In the genomic region with DNA sequence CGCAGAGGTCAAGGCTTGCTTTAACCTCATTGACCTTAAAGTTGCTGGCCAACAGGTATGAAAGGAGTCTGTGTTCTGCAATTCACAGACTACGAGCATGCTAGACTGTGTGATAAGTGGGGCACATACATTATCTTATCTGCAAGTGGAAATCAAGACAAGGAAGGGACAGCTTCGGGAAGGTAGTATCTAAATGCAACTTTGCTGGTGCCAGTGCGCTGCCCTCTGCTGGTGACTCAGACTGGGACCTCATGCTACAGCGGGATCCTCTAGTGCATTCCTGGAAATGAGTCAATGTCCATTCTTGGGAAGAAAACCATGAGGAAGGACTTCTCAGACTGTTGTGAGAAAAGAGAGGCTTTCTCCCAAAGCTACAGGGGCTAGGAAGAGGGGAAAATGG, we compare ENCODE assay signal across 9 mouse cellular contexts. TPM values are rescaled to one million over a fixed set of nuclear protein-coding genes. Genes with fewer than 3 reads are reported as not detected.
DNase-seq lines count a peak whose midpoint lies in the region; ATAC-seq and TF ChIP-seq lines count a peak whose summit lies in the region.
"Had no signal": no experiment of that assay in that cellular context is flagged by ENCODE, and none has a peak within 500 bp of the region (broad histone marks: within the 10 kb centered on the region; RNA-seq: fewer than 3 reads in every experiment).

No protein-coding gene starts in this region.

- no peak for ATAC-seq in heart, postnatal 0 days (ENCODE audit: insufficient read depth, low read depth)
- no peak for ATAC-seq in embryonic facial prominence, embryonic 11.5 days (replicated peaks; ENCODE audit: insufficient number of reproducible peaks, low FRiP score, low TSS enrichment, low read depth)

- TF ChIP-seq EP300 in heart, postnatal 0 days (IDR thresholded peaks at IDR 0.05; ENCODE audit: low read depth): no peak

- H3K27me3 ChIP-seq in heart, postnatal 0 days (ENCODE audit: control insufficient read depth, insufficient read depth, low read length): no peaks in the 10 kb centered on the region
- no peaks in the 10 kb centered on the region for H3K27me3 ChIP-seq in embryonic facial prominence, embryonic 11.5 days (ENCODE audit: control insufficient read depth, insufficient read depth, low read length)
- H3K27me3 ChIP-seq in limb, embryonic 10.5 days (ENCODE audit: low read depth, poor library complexity, severe bottlenecking): no peaks in the 10 kb centered on the region
- no peaks in the 10 kb centered on the region for H3K27me3 ChIP-seq in forebrain, embryonic 10.5 days (ENCODE audit: poor library complexity, severe bottlenecking)

- H3K27ac ChIP-seq in heart, postnatal 0 days (ENCODE audit: low read depth): no peak overlapping the region
- H3K27ac ChIP-seq in embryonic facial prominence, embryonic 11.5 days (replicated peaks; ENCODE audit: low read depth, low read length): no peak overlapping the region
- no peak overlapping the region for H3K27ac ChIP-seq in limb, embryonic 10.5 days
- no peak overlapping the region for H3K27ac ChIP-seq in forebrain, embryonic 10.5 days

- H3K9me3 ChIP-seq in heart, postnatal 0 days (replicated peaks; ENCODE audit: control insufficient read depth, low read length): no peaks in the 10 kb centered on the region
- no peaks in the 10 kb centered on the region for H3K9me3 ChIP-seq in embryonic facial prominence, embryonic 11.5 days (replicated peaks; ENCODE audit: control insufficient read depth, low read length)
- no peaks in the 10 kb centered on the region for H3K9me3 ChIP-seq in limb, embryonic 10.5 days (replicated peaks)
- peaks cover 4% of the 10 kb centered on the region; the same call in 1 of the 2 replicates for H3K9me3 ChIP-seq in forebrain, embryonic 10.5 days

- 0 out of 2 replicates have a peak, but pooled peaks cover 4% of the 10 kb centered on the region for H3K4me1 ChIP-seq in heart, postnatal 0 days (ENCODE audit: control insufficient read depth, insufficient read depth)
- H3K4me1 ChIP-seq in embryonic facial prominence, embryonic 11.5 days (ENCODE audit: control insufficient read depth, insufficient read depth, low read length): no peaks in the 10 kb centered on the region
- H3K4me1 ChIP-seq in limb, embryonic 10.5 days: peaks cover 9% of the 10 kb centered on the region
- H3K4me1 ChIP-seq in forebrain, embryonic 10.5 days: peaks cover 11% of the 10 kb centered on the region

- H3K4me2 ChIP-seq in heart, postnatal 0 days (ENCODE audit: low read depth, low read length): no peak overlapping the region
- H3K4me2 ChIP-seq in embryonic facial prominence, embryonic 11.5 days (ENCODE audit: low read depth, low read length): no peak overlapping the region

- DNase-seq in heart, postnatal 0 days (ENCODE audit: low spot score): peak; percentile 52
- DNase-seq in heart, adult 8-10 months (ENCODE audit: low spot score): no peak
- DNase-seq in 3T3-L1 (ENCODE audit: low read depth, low spot score): peak; percentile 89
- peak; percentile 65 for DNase-seq in ZHBTc4 (ENCODE audit: low read depth, low spot score)
- peak; percentile 43 for DNase-seq in embryonic facial prominence, embryonic 11.5 days (ENCODE audit: low spot score)
- DNase-seq in limb, embryonic 10.5 days (ENCODE audit: low spot score): peak; percentile 43
- DNase-seq in spleen, postnatal 14 days (ENCODE audit: low spot score in 2 of 2): peak; percentile 37 to 58
- DNase-seq in forebrain, embryonic 10.5 days (ENCODE audit: extremely low spot score, low spot score): no peak

- H3K4me3 ChIP-seq in heart, postnatal 0 days (ENCODE audit: low read depth, low read length): no peak overlapping the region
- no peak overlapping the region for H3K4me3 ChIP-seq in embryonic facial prominence, embryonic 11.5 days (ENCODE audit: low read depth, low read length)
- no peak overlapping the region for H3K4me3 ChIP-seq in limb, embryonic 10.5 days
- H3K4me3 ChIP-seq in forebrain, embryonic 10.5 days: no peak overlapping the region
- H3K4me3 ChIP-seq: myocyte had no signal

- WGBS in heart, postnatal 0 days: 38% methylated on average over 5 of the region's 5 CpGs
- WGBS in embryonic facial prominence, embryonic 11.5 days: 58% methylated on average over 5 of the region's 5 CpGs
- 66% methylated on average over 5 of the region's 5 CpGs for WGBS in limb, embryonic 10.5 days
- whole genome bisulfite sequencing in forebrain, embryonic 10.5 days: 66% methylated on average over 5 of the region's 5 CpGs

- peak; percentile 77 for TF ChIP-seq CTCF in heart, postnatal 0 days (IDR thresholded peaks at IDR 0.05; ENCODE audit: low read depth)

- no peak overlapping the region for H3K9ac ChIP-seq in heart, postnatal 0 days (replicated peaks; ENCODE audit: low read depth, low read length)
- no peak overlapping the region for H3K9ac ChIP-seq in embryonic facial prominence, embryonic 11.5 days (replicated peaks; ENCODE audit: low read length)

- H3K36me3 ChIP-seq in heart, postnatal 0 days (replicated peaks; ENCODE audit: control insufficient read depth, insufficient read depth, low read length): no peaks in the 10 kb centered on the region
- H3K36me3 ChIP-seq in embryonic facial prominence, embryonic 11.5 days (replicated peaks; ENCODE audit: control insufficient read depth, insufficient read depth, low read depth, low read length): no peaks in the 10 kb centered on the region
- no peaks in the 10 kb centered on the region for H3K36me3 ChIP-seq in limb, embryonic 10.5 days
- H3K36me3 ChIP-seq in forebrain, embryonic 10.5 days (replicated peaks): no peaks in the 10 kb centered on the region

RNA-seq across cellular contexts. Expression of gene Abi3, which starts 11.4 kb away (rescaled TPM):
- 11.4 and 13.4 TPM in 2 replicates for total RNA-seq in heart, postnatal 0 days (2014; rRNA removed; ENCODE audit: low replicate concordance)
- 13.3 and 14.3 TPM in 2 replicates for polyA plus RNA-seq in heart, postnatal 0 days (2015; fragmentation: Nextera tagmentation; extraction: Ambion mirVana)
- 10 to 100 TPM in 1 of 4 experiments, 1 to 10 TPM in 3; 7.3 to 10.8 (median 8.8) TPM for total RNA-seq in heart, adult 8-10 months (2022)
- 2.1 and 2.4 TPM in 2 replicates for polyA plus RNA-seq in embryonic facial prominence, embryonic 11.5 days (2014; fragmentation: Nextera tagmentation; extraction: Ambion mirVana)
- polyA plus RNA-seq in limb, embryonic 10.5 days (2016; fragmentation: Nextera tagmentation; extraction: Ambion mirVana): 4.0 and 4.4 TPM in 2 replicates
- polyA plus RNA-seq in forebrain, embryonic 10.5 days (2016; fragmentation: Nextera tagmentation; extraction: Ambion mirVana): 2.3 and 4.6 TPM in 2 replicates

RNA-seq across cellular contexts. Expression of gene Gngt2, which starts 16.7 kb away (rescaled TPM):
- total RNA-seq in heart, postnatal 0 days (2014; rRNA removed; ENCODE audit: low replicate concordance): 0.66 and 26.8 TPM in 2 replicates
- polyA plus RNA-seq in heart, postnatal 0 days (2015; fragmentation: Nextera tagmentation; extraction: Ambion mirVana): 38.7 and 40.1 TPM in 2 replicates
- total RNA-seq in heart, adult 8-10 months (2022): 10 to 100 TPM; 11.6 to 19.0 (median 15.7) TPM
- 7.8 and 9.2 TPM in 2 replicates for polyA plus RNA-seq in embryonic facial prominence, embryonic 11.5 days (2014; fragmentation: Nextera tagmentation; extraction: Ambion mirVana)
- 8.9 and 9.3 TPM in 2 replicates for polyA plus RNA-seq in limb, embryonic 10.5 days (2016; fragmentation: Nextera tagmentation; extraction: Ambion mirVana)
- polyA plus RNA-seq in forebrain, embryonic 10.5 days (2016; fragmentation: Nextera tagmentation; extraction: Ambion mirVana): 6.7 and 7.3 TPM in 2 replicates

RNA-seq across cellular contexts. Expression of gene Phospho1, which starts 29.4 kb away (rescaled TPM):
- total RNA-seq in heart, postnatal 0 days (2014; rRNA removed; ENCODE audit: low replicate concordance): 45.0 and 46.6 TPM in 2 replicates
- polyA plus RNA-seq in heart, postnatal 0 days (2015; fragmentation: Nextera tagmentation; extraction: Ambion mirVana): 6.7 and 7.9 TPM in 2 replicates
- total RNA-seq in heart, adult 8-10 months (2022): 100 to 1,000 TPM; 171 to 185 (median 175) TPM
- not detected in 2 replicates for polyA plus RNA-seq in embryonic facial prominence, embryonic 11.5 days (2014; fragmentation: Nextera tagmentation; extraction: Ambion mirVana)
- polyA plus RNA-seq in limb, embryonic 10.5 days (2016; fragmentation: Nextera tagmentation; extraction: Ambion mirVana): not detected in 2 replicates
- polyA plus RNA-seq in forebrain, embryonic 10.5 days (2016; fragmentation: Nextera tagmentation; extraction: Ambion mirVana): not detected in 2 replicates

Comparison
In these comparisons a context has a peak if more than half of its experiments do, and no peak if none do; other contexts are left out.
1. DNase-seq: peak in heart, postnatal 0 days (single experiment), 3T3-L1 (single experiment), ZHBTc4 (single experiment), embryonic facial prominence, embryonic 11.5 days (single experiment), limb, embryonic 10.5 days (single experiment) and spleen, postnatal 14 days (2 of 2); none in heart, adult 8-10 months (single experiment) and forebrain, embryonic 10.5 days (single experiment).